Comparison of ENCODE assay signal across 8 mouse cellular contexts in the genomic region with DNA sequence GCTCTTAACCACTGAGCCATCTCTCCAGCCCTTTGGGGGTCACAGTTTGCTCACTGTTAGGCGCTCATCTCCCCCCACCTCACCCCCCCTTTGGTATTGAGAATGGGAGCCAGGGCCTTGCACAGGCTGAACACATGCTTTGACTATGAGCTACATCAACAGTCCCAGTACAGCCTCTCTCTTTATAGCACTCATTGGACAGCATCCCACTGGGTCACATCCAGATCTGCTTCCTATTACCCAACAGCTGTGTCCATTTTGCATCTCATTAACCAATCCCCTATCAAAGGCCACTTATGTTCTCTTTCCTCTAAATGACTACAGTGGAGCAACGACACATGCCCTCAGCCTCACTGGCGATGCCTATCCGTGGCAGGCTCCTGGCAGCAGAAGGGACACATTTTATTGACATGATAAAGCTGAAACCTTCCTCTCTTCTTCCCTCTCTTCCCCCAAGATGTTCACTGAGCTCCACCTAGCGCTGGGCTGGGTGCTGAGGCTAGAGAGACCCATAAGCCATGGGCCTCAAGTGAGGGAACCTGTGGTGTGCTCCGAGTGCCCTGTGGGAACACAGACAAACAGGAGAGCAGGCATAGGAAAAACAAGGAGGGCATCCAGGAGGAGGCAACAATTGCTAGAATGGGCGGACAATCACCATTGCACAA. TPM values are rescaled to one million over a fixed set of nuclear protein-coding genes. Genes with fewer than 3 reads are reported as not detected.
A peak's percentile ranks its signal among the peaks of the same experiment; 100 is the strongest.
DNase-seq lines count a peak whose midpoint lies in the region; ATAC-seq and TF ChIP-seq lines count a peak whose summit lies in the region.

No protein-coding gene starts in this region.

- TF ChIP-seq CTCF in kidney, postnatal 0 days (IDR thresholded peaks at IDR 0.05; ENCODE audit: low read depth): no peak

- no peaks in the 10 kb centered on the region for H3K9me3 ChIP-seq in kidney, postnatal 0 days (replicated peaks; ENCODE audit: low read length)
- H3K9me3 ChIP-seq in kidney, embryonic 14.5 days (ENCODE audit: control insufficient read depth, low read length): no peaks in the 10 kb centered on the region
- no peaks in the 10 kb centered on the region for H3K9me3 ChIP-seq in embryonic facial prominence, embryonic 14.5 days (ENCODE audit: control insufficient read depth, low read length)
- no peaks in the 10 kb centered on the region for H3K9me3 ChIP-seq in intestine, embryonic 15.5 days
- no peaks in the 10 kb centered on the region for H3K9me3 ChIP-seq in neural tube, embryonic 14.5 days (ENCODE audit: control insufficient read depth, low read length)

- H3K9ac ChIP-seq in kidney, postnatal 0 days (ENCODE audit: low read depth, low read length): no peak overlapping the region
- no peak overlapping the region for H3K9ac ChIP-seq in kidney, embryonic 14.5 days (ENCODE audit: low read depth, low read length)
- no peak overlapping the region for H3K9ac ChIP-seq in embryonic facial prominence, embryonic 14.5 days (ENCODE audit: low read depth, low read length)
- H3K9ac ChIP-seq in intestine, embryonic 15.5 days: no peak overlapping the region
- no peak overlapping the region for H3K9ac ChIP-seq in neural tube, embryonic 14.5 days (replicated peaks; ENCODE audit: low read depth, low read length)

- no peak for ATAC-seq in kidney, postnatal 0 days (replicated peaks; ENCODE audit: low FRiP score, low read depth)
- no peak; the same call in 1 of the 2 replicates for ATAC-seq in kidney, embryonic 14.5 days (ENCODE audit: low FRiP score, low TSS enrichment)
- ATAC-seq in embryonic facial prominence, embryonic 14.5 days (ENCODE audit: low read depth): peak; percentile 82
- ATAC-seq in intestine, embryonic 15.5 days: peak; percentile 52; the same call in 1 of the 2 replicates
- ATAC-seq in neural tube, embryonic 14.5 days (ENCODE audit: low read depth): peak; percentile 42; the same call in 1 of the 2 replicates
- no peak for ATAC-seq in megakaryocyte, adult 5-6 weeks (ENCODE audit: poor library complexity, severe bottlenecking)

- DNase-seq in kidney, postnatal 0 days (ENCODE audit: low spot score): peak; percentile 28
- DNase-seq in MN1 (ENCODE audit: low spot score): peak; percentile 25
- DNase-seq in embryonic facial prominence, embryonic 14.5 days (ENCODE audit: low spot score): peak; percentile 81
- DNase-seq in natural killer cell, adult 2 months (ENCODE audit: low spot score in 2 of 2): no peak

- H3K4me3 ChIP-seq in kidney, postnatal 0 days (replicated peaks; ENCODE audit: low read depth, low read length): no peak overlapping the region
- H3K4me3 ChIP-seq in kidney, embryonic 14.5 days (ENCODE audit: low read length): no peak overlapping the region
- no peak overlapping the region for H3K4me3 ChIP-seq in embryonic facial prominence, embryonic 14.5 days (ENCODE audit: low read depth, low read length)
- no peak overlapping the region for H3K4me3 ChIP-seq in intestine, embryonic 15.5 days (replicated peaks)
- no peak overlapping the region for H3K4me3 ChIP-seq in neural tube, embryonic 14.5 days (ENCODE audit: low read depth, low read length)

- no peak overlapping the region for H3K4me2 ChIP-seq in kidney, postnatal 0 days (ENCODE audit: low read length)
- H3K4me2 ChIP-seq in kidney, embryonic 14.5 days (replicated peaks; ENCODE audit: low read depth, low read length): no peak overlapping the region
- no peak overlapping the region for H3K4me2 ChIP-seq in embryonic facial prominence, embryonic 14.5 days (ENCODE audit: low read depth, low read length)
- no peak overlapping the region for H3K4me2 ChIP-seq in intestine, embryonic 15.5 days (replicated peaks)
- no peak overlapping the region for H3K4me2 ChIP-seq in neural tube, embryonic 14.5 days (ENCODE audit: low read depth, low read length)

- no peak overlapping the region for H3K27ac ChIP-seq in kidney, postnatal 0 days
- H3K27ac ChIP-seq in kidney, embryonic 14.5 days (ENCODE audit: low read depth, low read length): no peak overlapping the region
- no peak overlapping the region for H3K27ac ChIP-seq in embryonic facial prominence, embryonic 14.5 days (replicated peaks; ENCODE audit: low read depth, low read length)
- H3K27ac ChIP-seq in intestine, embryonic 15.5 days: no peak overlapping the region
- no peak overlapping the region for H3K27ac ChIP-seq in neural tube, embryonic 14.5 days (ENCODE audit: low read depth, low read length)

- no peaks in the 10 kb centered on the region for H3K4me1 ChIP-seq in kidney, postnatal 0 days (replicated peaks; ENCODE audit: insufficient read depth, low read length)
- H3K4me1 ChIP-seq in kidney, embryonic 14.5 days (ENCODE audit: control insufficient read depth, insufficient read depth, low read length): no peaks in the 10 kb centered on the region
- H3K4me1 ChIP-seq in embryonic facial prominence, embryonic 14.5 days (ENCODE audit: control insufficient read depth, insufficient read depth, low read length): no peaks in the 10 kb centered on the region
- H3K4me1 ChIP-seq in intestine, embryonic 15.5 days (replicated peaks): no peaks in the 10 kb centered on the region
- no peaks in the 10 kb centered on the region for H3K4me1 ChIP-seq in neural tube, embryonic 14.5 days (ENCODE audit: control insufficient read depth, insufficient read depth, low read length)

- H3K36me3 ChIP-seq in kidney, postnatal 0 days (ENCODE audit: insufficient read depth, low read length): no peaks in the 10 kb centered on the region
- H3K36me3 ChIP-seq in kidney, embryonic 14.5 days (ENCODE audit: control insufficient read depth, insufficient read depth, low read length): no peaks in the 10 kb centered on the region
- H3K36me3 ChIP-seq in embryonic facial prominence, embryonic 14.5 days (ENCODE audit: control insufficient read depth, insufficient read depth, low read length): no peaks in the 10 kb centered on the region
- no peaks in the 10 kb centered on the region for H3K36me3 ChIP-seq in intestine, embryonic 15.5 days
- no peaks in the 10 kb centered on the region for H3K36me3 ChIP-seq in neural tube, embryonic 14.5 days (ENCODE audit: control insufficient read depth, insufficient read depth, low read length)

- 61% methylated on average over 7 of the region's 7 CpGs for WGBS in kidney, postnatal 0 days
- WGBS in kidney, embryonic 14.5 days: 71% methylated on average over 7 of the region's 7 CpGs
- WGBS in embryonic facial prominence, embryonic 14.5 days: 35% methylated on average over 7 of the region's 7 CpGs
- WGBS in intestine, embryonic 15.5 days: 67% methylated on average over 7 of the region's 7 CpGs
- WGBS in neural tube, embryonic 14.5 days: 58% methylated on average over 7 of the region's 7 CpGs

- no peaks in the 10 kb centered on the region for H3K27me3 ChIP-seq in kidney, postnatal 0 days (ENCODE audit: insufficient read depth, low read length)
- no peaks in the 10 kb centered on the region for H3K27me3 ChIP-seq in kidney, embryonic 14.5 days (ENCODE audit: control insufficient read depth, insufficient read depth, low read length)
- no peaks in the 10 kb centered on the region for H3K27me3 ChIP-seq in embryonic facial prominence, embryonic 14.5 days (replicated peaks; ENCODE audit: control insufficient read depth, insufficient read depth, low read length)
- H3K27me3 ChIP-seq in intestine, embryonic 15.5 days (replicated peaks): no peaks in the 10 kb centered on the region
- H3K27me3 ChIP-seq in neural tube, embryonic 14.5 days (ENCODE audit: control insufficient read depth, insufficient read depth, low read length): no peaks in the 10 kb centered on the region

RNA-seq across cellular contexts. Expression of gene Smg1, which starts 57.3 kb away (rescaled TPM):
- 10.7 and 11.3 TPM in 2 replicates for polyA plus RNA-seq in kidney, postnatal 0 days (2015; fragmentation: Nextera tagmentation; extraction: Ambion mirVana)
- 17.7 and 35.3 TPM in 2 replicates for polyA plus RNA-seq in kidney, embryonic 14.5 days (2014; fragmentation: Nextera tagmentation; extraction: Ambion mirVana)
- 20.0 and 20.7 TPM in 2 replicates for polyA plus RNA-seq in embryonic facial prominence, embryonic 14.5 days (2014; fragmentation: Nextera tagmentation; extraction: Ambion mirVana)
- polyA plus RNA-seq in intestine, embryonic 15.5 days (2015; fragmentation: Nextera tagmentation; extraction: Ambion mirVana): 16.8 and 18.0 TPM in 2 replicates
- 23.6 and 37.4 TPM in 2 replicates for polyA plus RNA-seq in neural tube, embryonic 14.5 days (2014; fragmentation: Nextera tagmentation; extraction: Ambion mirVana)
- 55.5 and 70.0 TPM in 2 replicates for total RNA-seq in megakaryocyte, adult 5-6 weeks (2015)
- total RNA-seq in megakaryocyte, adult 5-6 weeks (2017): 43.3 and 57.1 TPM in 2 replicates

Comparison
In these comparisons a context has a peak if more than half of its experiments do, and no peak if none do; other contexts are left out.
1. ATAC-seq: peak in embryonic facial prominence, embryonic 14.5 days (single experiment), intestine, embryonic 15.5 days (single experiment) and neural tube, embryonic 14.5 days (single experiment); none in kidney, postnatal 0 days (single experiment), kidney, embryonic 14.5 days (single experiment) and megakaryocyte, adult 5-6 weeks (single experiment).
2. DNase-seq: peak in kidney, postnatal 0 days (single experiment), MN1 (single experiment) and embryonic facial prominence, embryonic 14.5 days (single experiment); none in natural killer cell, adult 2 months (0 of 2).